Mouse (Mus musculus) E14TG2a.4 (cell line): ENCODE data around the gene Agap2.

ENCODE experiments used
- CTCF ChIP-seq: conservative IDR thresholded peaks from 2 replicates; pipeline ENCODE4 v1.5.1; 2014; ENCODE audit warnings: low read length
- NANOG ChIP-seq: IDR thresholded peaks from 2 replicates; pipeline ENCODE4 v1.6.1; 2014; ENCODE audit warnings: borderline replicate concordance, low read length, mixed read lengths

GRCm38 (mm10) chr10:127069281-127070189 lies 5.5 kb upstream of the Agap2 start:
- no peak for TF ChIP-seq CTCF
- TF ChIP-seq NANOG: no peak
